Mouse (Mus musculus): ENCODE data around the gene Ltbp4. TPM values are rescaled to one million over a fixed set of nuclear protein-coding genes. Genes with fewer than 3 reads are reported as not detected.

Gene Ltbp4
- total RNA-seq, 1 experiment, result 65.8 TPM

DNA sequence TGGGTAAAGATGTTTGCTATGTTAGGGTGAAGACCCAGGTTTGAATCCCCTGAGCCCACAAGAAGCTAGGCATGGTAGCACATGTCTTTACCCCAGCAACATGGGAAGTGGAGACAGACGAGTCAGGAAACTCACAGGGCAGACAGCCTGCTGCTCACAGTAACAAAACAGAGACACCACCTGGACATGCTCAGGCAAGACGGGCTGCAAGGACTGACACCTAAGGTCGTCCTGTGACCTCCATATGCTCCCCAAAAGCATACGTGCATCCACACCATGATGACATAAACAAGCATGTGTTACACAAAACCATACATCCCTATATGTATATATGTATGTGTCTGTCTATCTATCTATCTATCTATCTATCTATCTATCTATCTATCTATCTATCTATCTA is 44.1 kb upstream of the Ltbp4 start:
- H3K27ac ChIP-seq (ENCODE audit: insufficient read depth, low read depth, low read length, poor library complexity, severe bottlenecking), result peak overlapping the region; percentile 93
- H3K4me1 ChIP-seq (ENCODE audit: control insufficient read depth in 2 of 2, insufficient read depth in 2 of 2, low read length in 2 of 2, poor library complexity in 1 of 2), result peaks cover 8 to 28% of the 10 kb centered on the region in 2 experiments; a peak in 3 of 4 replicates
- no peak overlapping the region for H3K9ac ChIP-seq (ENCODE audit: insufficient read depth, low read depth, low read length, poor library complexity, severe bottlenecking)
- no peak overlapping the region for H3K4me3 ChIP-seq (ENCODE audit: insufficient read depth in 1 of 2, low read depth in 1 of 2, low read length in 2 of 2, poor library complexity in 1 of 2, severe bottlenecking in 1 of 2)
- in situ Hi-C loops (cut with MboI; ENCODE audit: low sequenced_read_pairs in 2 of 2, unreplicated experiment in 2 of 2), result no loop called here
- no peak for TF ChIP-seq CHD2 (IDR thresholded peaks at IDR 0.05; ENCODE audit: low read depth, low read length)
- TF ChIP-seq HCFC1 (IDR thresholded peaks at IDR 0.05; ENCODE audit: borderline replicate concordance, insufficient read depth, low read length), result no peak
- no peak for TF ChIP-seq MAFK (IDR thresholded peaks at IDR 0.05; ENCODE audit: insufficient read depth, low read depth, low read length)
- TF ChIP-seq ZNF384 (IDR thresholded peaks at IDR 0.05; ENCODE audit: low read depth, low read length), result no peak
- no peak for TF ChIP-seq ZC3H11A (IDR thresholded peaks at IDR 0.05; ENCODE audit: borderline replicate concordance, low read depth, low read length)
- H3K9me3 ChIP-seq (ENCODE audit: control insufficient read depth, insufficient read depth, low read depth, low read length), result no peaks in the 10 kb centered on the region
- H3K36me3 ChIP-seq (ENCODE audit: control insufficient read depth, insufficient read depth, low read length, poor library complexity, severe bottlenecking), result no peaks in the 10 kb centered on the region; the same call in 1 of the 2 replicates
- DNase-seq (ENCODE audit: low read depth, low spot score), result no peak

GRCm38 (mm10) chr7:27381009-27381408 is 43.5 kb upstream of the Ltbp4 start:
- no peaks in the 10 kb centered on the region for H3K9me3 ChIP-seq (ENCODE audit: control insufficient read depth, insufficient read depth, low read depth, low read length)
- no peaks in the 10 kb centered on the region; the same call in 1 of the 2 replicates for H3K36me3 ChIP-seq (ENCODE audit: control insufficient read depth, insufficient read depth, low read length, poor library complexity, severe bottlenecking)
- H3K27ac ChIP-seq (ENCODE audit: insufficient read depth, low read depth, low read length, poor library complexity, severe bottlenecking), result peak overlapping the region; percentile 93; the same call in 1 of the 2 replicates
- H3K4me3 ChIP-seq (ENCODE audit: insufficient read depth in 1 of 2, low read depth in 1 of 2, low read length in 2 of 2, poor library complexity in 1 of 2, severe bottlenecking in 1 of 2), result no peak overlapping the region
- DNase-seq (ENCODE audit: low read depth, low spot score), result no peak
- no peak for TF ChIP-seq HCFC1 (IDR thresholded peaks at IDR 0.05; ENCODE audit: borderline replicate concordance, insufficient read depth, low read length)
- no peak for TF ChIP-seq MAFK (IDR thresholded peaks at IDR 0.05; ENCODE audit: insufficient read depth, low read depth, low read length)
- no peak for TF ChIP-seq CHD2 (IDR thresholded peaks at IDR 0.05; ENCODE audit: low read depth, low read length)
- TF ChIP-seq ZC3H11A (IDR thresholded peaks at IDR 0.05; ENCODE audit: borderline replicate concordance, low read depth, low read length), result no peak
- no peak for TF ChIP-seq ZNF384 (IDR thresholded peaks at IDR 0.05; ENCODE audit: low read depth, low read length)
- in situ Hi-C loops (cut with MboI; ENCODE audit: low sequenced_read_pairs in 2 of 2, unreplicated experiment in 2 of 2), result no loop called here
- no peak overlapping the region for H3K9ac ChIP-seq (ENCODE audit: insufficient read depth, low read depth, low read length, poor library complexity, severe bottlenecking)
- peaks cover 8 to 28% of the 10 kb centered on the region in 2 experiments; a peak in 3 of 4 replicates for H3K4me1 ChIP-seq (ENCODE audit: control insufficient read depth in 2 of 2, insufficient read depth in 2 of 2, low read length in 2 of 2, poor library complexity in 1 of 2)

- H3K27ac ChIP-seq (ENCODE audit: insufficient read depth, low read depth, low read length, poor library complexity, severe bottlenecking), result no peak overlapping the region
- TF ChIP-seq MAFK (IDR thresholded peaks at IDR 0.05; ENCODE audit: insufficient read depth, low read depth, low read length) (no peak), ZC3H11A (IDR thresholded peaks at IDR 0.05; ENCODE audit: borderline replicate concordance, low read depth, low read length) (no peak), CHD2 (IDR thresholded peaks at IDR 0.05; ENCODE audit: low read depth, low read length) (no peak), ZNF384 (IDR thresholded peaks at IDR 0.05; ENCODE audit: low read depth, low read length) (no peak), HCFC1 (IDR thresholded peaks at IDR 0.05; ENCODE audit: borderline replicate concordance, insufficient read depth, low read length) (no peak)
- no peak for DNase-seq (ENCODE audit: low read depth, low spot score)
- no peak overlapping the region for H3K9ac ChIP-seq (ENCODE audit: insufficient read depth, low read depth, low read length, poor library complexity, severe bottlenecking)
- in situ Hi-C loops (cut with MboI; ENCODE audit: low sequenced_read_pairs in 2 of 2, unreplicated experiment in 2 of 2), result no loop called here
- H3K36me3 ChIP-seq (ENCODE audit: control insufficient read depth, insufficient read depth, low read length, poor library complexity, severe bottlenecking), result no peaks in the 10 kb centered on the region; the same call in 1 of the 2 replicates
- no peaks in the 10 kb centered on the region for H3K9me3 ChIP-seq (ENCODE audit: control insufficient read depth, insufficient read depth, low read depth, low read length)
- H3K4me1 ChIP-seq (ENCODE audit: control insufficient read depth in 2 of 2, insufficient read depth in 2 of 2, low read length in 2 of 2, poor library complexity in 1 of 2), result peaks cover 8 to 23% of the 10 kb centered on the region in 2 experiments; a peak in 3 of 4 replicates
- H3K4me3 ChIP-seq (ENCODE audit: insufficient read depth in 1 of 2, low read depth in 1 of 2, low read length in 2 of 2, poor library complexity in 1 of 2, severe bottlenecking in 1 of 2), result no peak overlapping the region
Observed at GRCm38 (mm10) chr7:27379836-27380235, 42.3 kb upstream of the Ltbp4 start.

DNA sequence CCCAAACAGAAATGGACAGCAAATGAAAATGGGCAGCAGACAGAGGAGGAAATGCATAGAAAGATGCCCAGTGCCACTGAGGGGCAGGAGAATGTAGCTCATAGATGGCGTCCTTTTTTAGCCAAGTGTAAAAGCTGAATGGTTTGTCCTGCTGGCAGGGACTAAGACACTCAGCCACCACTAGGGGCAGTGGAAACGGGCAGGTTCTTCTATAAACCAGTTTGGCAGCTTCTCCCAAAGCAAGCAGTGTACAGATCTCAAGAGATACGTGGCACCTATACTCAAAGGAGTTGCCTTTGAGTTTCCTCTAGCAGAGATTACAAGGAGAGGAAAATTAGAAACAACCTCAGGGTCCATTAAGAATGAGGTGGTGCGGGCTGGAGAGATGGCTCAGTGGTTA is 40.9 kb upstream of the Ltbp4 start:
- Histone ChIP-seq H3K9me3 (ENCODE audit: control insufficient read depth, insufficient read depth, low read depth, low read length) (no peaks in the 10 kb centered on the region), H3K36me3 (ENCODE audit: control insufficient read depth, insufficient read depth, low read length, poor library complexity, severe bottlenecking) (no peaks in the 10 kb centered on the region; the same call in 1 of the 2 replicates), H3K9ac (ENCODE audit: insufficient read depth, low read depth, low read length, poor library complexity, severe bottlenecking) (peak overlapping the region; percentile 7; the same call in 1 of the 2 replicates), H3K4me3 (ENCODE audit: insufficient read depth in 1 of 2, low read depth in 1 of 2, low read length in 2 of 2, poor library complexity in 1 of 2, severe bottlenecking in 1 of 2) (no peak overlapping the region), H3K4me1 (ENCODE audit: control insufficient read depth in 2 of 2, insufficient read depth in 2 of 2, low read length in 2 of 2, poor library complexity in 1 of 2) (peaks cover 4 to 18% of the 10 kb centered on the region in 2 experiments; a peak in 3 of 4 replicates), H3K27ac (ENCODE audit: insufficient read depth, low read depth, low read length, poor library complexity, severe bottlenecking) (no peak overlapping the region)
- no peak for DNase-seq (ENCODE audit: low read depth, low spot score)
- TF ChIP-seq CHD2 (IDR thresholded peaks at IDR 0.05; ENCODE audit: low read depth, low read length), result no peak
- no peak for TF ChIP-seq HCFC1 (IDR thresholded peaks at IDR 0.05; ENCODE audit: borderline replicate concordance, insufficient read depth, low read length)
- TF ChIP-seq MAFK (IDR thresholded peaks at IDR 0.05; ENCODE audit: insufficient read depth, low read depth, low read length), result no peak
- no peak for TF ChIP-seq ZNF384 (IDR thresholded peaks at IDR 0.05; ENCODE audit: low read depth, low read length)
- TF ChIP-seq ZC3H11A (IDR thresholded peaks at IDR 0.05; ENCODE audit: borderline replicate concordance, low read depth, low read length), result no peak
- in situ Hi-C loops (cut with MboI; ENCODE audit: low sequenced_read_pairs in 2 of 2, unreplicated experiment in 2 of 2), result no loop called here

Measured in ES-E14 (cell line).